ENCODE assay signal across 26 mouse cellular contexts in the genomic region with DNA sequence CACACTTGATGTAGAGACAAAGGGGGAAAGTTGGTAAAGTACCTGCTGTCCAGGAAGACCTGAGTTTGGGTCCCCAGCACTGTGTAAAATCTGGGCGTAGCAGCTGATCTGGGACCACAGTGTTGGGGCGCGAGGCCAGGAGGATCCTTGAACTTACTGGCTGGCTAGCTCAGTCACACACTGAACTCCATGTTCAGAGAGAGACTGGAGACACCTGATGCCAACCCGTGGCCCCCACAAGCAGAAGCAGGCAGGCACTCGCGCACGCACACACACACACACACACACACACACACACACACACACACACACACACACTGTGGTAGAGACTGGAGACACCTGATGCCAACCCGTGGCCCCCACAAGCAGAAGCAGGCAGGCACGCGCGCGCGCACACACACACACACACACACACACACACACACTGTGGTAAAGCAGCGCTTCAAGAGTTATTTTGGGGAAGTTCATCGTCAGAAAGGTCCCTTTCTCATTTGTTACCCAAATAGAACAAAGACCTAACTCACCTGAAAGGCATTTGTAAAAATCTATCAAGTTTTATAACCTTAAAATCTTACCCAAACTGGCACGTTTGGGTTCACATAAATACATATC. TPM values are rescaled to one million over a fixed set of nuclear protein-coding genes. Genes with fewer than 3 reads are reported as not detected.
A peak's percentile ranks its signal among the peaks of the same experiment; 100 is the strongest.
DNase-seq lines count a peak whose midpoint lies in the region; ATAC-seq and TF ChIP-seq lines count a peak whose summit lies in the region.
"Had no signal": no experiment of that assay in that cellular context is flagged by ENCODE, and none has a peak within 500 bp of the region (broad histone marks: within the 10 kb centered on the region; RNA-seq: fewer than 3 reads in every experiment).

No protein-coding gene starts in this region.

- no peak for TF ChIP-seq CTCF in liver, adult 2 months (IDR thresholded peaks at IDR 0.05; ENCODE audit: low read depth, low read length)
- no peak for TF ChIP-seq CTCF in thymus, adult 2 months (IDR thresholded peaks at IDR 0.05; ENCODE audit: borderline replicate concordance, control insufficient read depth, extremely low read depth, insufficient read depth, low read length, poor library complexity)

- no peak for TF ChIP-seq POLR2A in liver, adult 2 months (IDR thresholded peaks at IDR 0.05; ENCODE audit: extremely low read depth, insufficient read depth, low read length)
- TF ChIP-seq POLR2A in thymus, adult 2 months (IDR thresholded peaks at IDR 0.05; ENCODE audit: control insufficient read depth, extremely low read depth, insufficient read depth, low read length, poor library complexity), result no peak

- no peaks in the 10 kb centered on the region for H3K36me3 ChIP-seq in liver, adult 2 months (ENCODE audit: control insufficient read depth, insufficient read depth, low read length)
- H3K36me3 ChIP-seq in liver, embryonic 12.5 days, result peaks cover 37% of the 10 kb centered on the region
- no peaks in the 10 kb centered on the region; the same call in 1 of the 2 replicates for H3K36me3 ChIP-seq in thymus, adult 2 months (ENCODE audit: control insufficient read depth, insufficient read depth, low read length)

- H3K79me2 ChIP-seq in liver, adult 2 months (ENCODE audit: control insufficient read depth, insufficient read depth, low read length), result no peaks in the 10 kb centered on the region

- H3K4me1 ChIP-seq in liver, adult 2 months (ENCODE audit: control insufficient read depth, insufficient read depth, low read length), result peaks cover 8% of the 10 kb centered on the region; the same call in 1 of the 2 replicates
- peaks cover 54% of the 10 kb centered on the region for H3K4me1 ChIP-seq in liver, embryonic 12.5 days
- H3K4me1 ChIP-seq in thymus, adult 2 months (replicated peaks; ENCODE audit: control insufficient read depth, insufficient read depth, low read length), result peaks cover 13% of the 10 kb centered on the region

- WGBS in liver, adult 2 months, result 68% methylated on average over 16 of the region's 16 CpGs
- WGBS in liver, embryonic 12.5 days (ENCODE audit: insufficient replicate concordance), result 80% methylated on average over 16 of the region's 16 CpGs
- WGBS in thymus, adult 2 months, result 10% methylated on average over 16 of the region's 16 CpGs

- no peak for ATAC-seq in liver, embryonic 12.5 days
- ATAC-seq: activated CD4-positive, CD25-positive, alpha-beta regulatory T cell, adult 4 months; Patski had no signal

- 0 out of 2 replicates have a peak overlapping the region, but pooled peaks have one; percentile 16 for H3K4me3 ChIP-seq in liver, adult 2 months (ENCODE audit: insufficient read depth, low read depth, low read length)
- no peak overlapping the region for H3K4me3 ChIP-seq in liver, embryonic 12.5 days
- no peak overlapping the region for H3K4me3 ChIP-seq in thymus, adult 2 months (ENCODE audit: control insufficient read depth, insufficient read depth, low read length)

- no peaks in the 10 kb centered on the region for H3K9me3 ChIP-seq in liver, embryonic 12.5 days (replicated peaks)

- H3K4me2 ChIP-seq in liver, embryonic 12.5 days, result no peak overlapping the region
- H3K4me2 ChIP-seq: hindbrain, embryonic 14.5 days; liver, embryonic 11.5 days had no signal

- intact Hi-C loops in heart, postnatal 25 days (cut with DNase I), result no loop called here

- H3K9ac ChIP-seq in liver, adult 2 months (ENCODE audit: low read depth, low read length), result peak overlapping the region; percentile 36
- no peak overlapping the region for H3K9ac ChIP-seq in liver, embryonic 12.5 days
- H3K9ac ChIP-seq: hindbrain, embryonic 14.5 days had no signal

- H3K27ac ChIP-seq in liver, adult 2 months (replicated peaks; ENCODE audit: insufficient read depth, low read depth, low read length), result peak overlapping the region; percentile 70
- no peak overlapping the region; the same call in 1 of the 2 replicates for H3K27ac ChIP-seq in liver, embryonic 12.5 days
- H3K27ac ChIP-seq in thymus, adult 2 months (ENCODE audit: control insufficient read depth, insufficient read depth, low read length), result no peak overlapping the region
- H3K27ac ChIP-seq: hindbrain, embryonic 14.5 days; stomach, postnatal 0 days had no signal

- peak; percentile 55 for DNase-seq in liver, adult 2 months (ENCODE audit: extremely low read depth, low read depth, low spot score)
- DNase-seq in thymus, adult 2 months, result peak; percentile 10
- DNase-seq in thymus, adult 18-20 months, result no peak
- peak; percentile 58 for DNase-seq in thymus, postnatal 0 days (ENCODE audit: low spot score)
- no peak for DNase-seq in heart, postnatal 25 days (ENCODE audit: low spot score)
- DNase-seq in testis, postnatal 10 days (ENCODE audit: low spot score), result no peak
- no peak for DNase-seq in adrenal gland, adult 18-20 months (ENCODE audit: low spot score in 2 of 2)
- DNase-seq: cerebellum, adult 18-20 months; left cerebral cortex, postnatal 4 days; midbrain, embryonic 14.5 days; right cerebral cortex, adult 18-20 months had no signal

- H3K27me3 ChIP-seq in liver, adult 2 months (ENCODE audit: control insufficient read depth, insufficient read depth, low read length), result no peaks in the 10 kb centered on the region
- no peaks in the 10 kb centered on the region for H3K27me3 ChIP-seq in liver, embryonic 12.5 days (replicated peaks)
- no peaks in the 10 kb centered on the region for H3K27me3 ChIP-seq in thymus, adult 2 months (ENCODE audit: control insufficient read depth, insufficient read depth, low read length)
- H3K27me3 ChIP-seq: Patski had no signal

RNA-seq across cellular contexts. Expression of gene Higd1c, which starts 24.0 kb away (rescaled TPM):
- total RNA-seq in liver, adult 2 months (2014; rRNA removed), result not detected in 2 replicates
- not detected in 2 replicates for polyA plus RNA-seq in liver, adult 2 months (2012; rRNA removed)
- not detected in 2 replicates for polyA plus RNA-seq in liver, embryonic 12.5 days (2016; fragmentation: Nextera tagmentation; extraction: Ambion mirVana)
- polyA plus RNA-seq in thymus, adult 2 months (2012; rRNA removed), result not detected in 2 replicates
- not detected in 2 replicates for polyA plus RNA-seq in thymus, postnatal 0 days (2015; fragmentation: Nextera tagmentation; extraction: Ambion mirVana)
- not detected for total RNA-seq in heart, postnatal 25 days (2021)
- not detected for total RNA-seq in adrenal gland, adult 18-20 months (2021)
- total RNA-seq: gastrocnemius, adult 8-10 months; heart, adult 8-10 months; layer of hippocampus, adult 18-20 months; left cerebral cortex, postnatal 4 days had no signal
- polyA plus RNA-seq: activated CD4-positive, CD25-positive, alpha-beta regulatory T cell, adult 4 months; embryonic facial prominence, embryonic 14.5 days; heart, postnatal 0 days; hindbrain, embryonic 14.5 days; intestine, embryonic 16.5 days; liver, embryonic 11.5 days; midbrain, embryonic 14.5 days; neural tube, embryonic 11.5 days; Patski; small intestine, adult 2 months; stomach, postnatal 0 days had no signal

RNA-seq across cellular contexts. Expression of gene Gm5475, which starts 33.6 kb away (rescaled TPM):
- total RNA-seq in liver, adult 2 months (2014; rRNA removed), result not detected in 2 replicates
- not detected in 2 replicates for polyA plus RNA-seq in liver, adult 2 months (2012; rRNA removed)
- polyA plus RNA-seq in liver, embryonic 12.5 days (2016; fragmentation: Nextera tagmentation; extraction: Ambion mirVana), result 0.06 and 0.08 TPM in 2 replicates
- 0.04 and 0.05 TPM in 2 replicates for polyA plus RNA-seq in thymus, adult 2 months (2012; rRNA removed)
- polyA plus RNA-seq in thymus, postnatal 0 days (2015; fragmentation: Nextera tagmentation; extraction: Ambion mirVana), result 0.16 and 0.18 TPM in 2 replicates
- total RNA-seq in heart, postnatal 25 days (2021), result not detected
- not detected for total RNA-seq in adrenal gland, adult 18-20 months (2021)
- total RNA-seq: adrenal gland, postnatal 25 days; heart, adult 8-10 months; layer of hippocampus, adult 18-20 months; left cerebral cortex, postnatal 4 days had no signal
- polyA plus RNA-seq: embryonic facial prominence, embryonic 14.5 days; midbrain, embryonic 14.5 days had no signal

RNA-seq across cellular contexts. Expression of gene Mettl7a2, which starts 35.3 kb away (rescaled TPM):
- total RNA-seq in liver, adult 2 months (2014; rRNA removed), result 0.13 TPM in 1 of 2 replicates, not detected in the other
- polyA plus RNA-seq in liver, adult 2 months (2012; rRNA removed), result 0.05 and 0.18 TPM in 2 replicates
- not detected in 2 replicates for polyA plus RNA-seq in liver, embryonic 12.5 days (2016; fragmentation: Nextera tagmentation; extraction: Ambion mirVana)
- polyA plus RNA-seq in thymus, adult 2 months (2012; rRNA removed), result not detected in 2 replicates
- polyA plus RNA-seq in thymus, postnatal 0 days (2015; fragmentation: Nextera tagmentation; extraction: Ambion mirVana), result not detected in 2 replicates
- total RNA-seq in heart, postnatal 25 days (2021), result 1 to 10 TPM; 1.1 to 1.2 TPM
- 1 to 10 TPM; 3.2 to 3.4 TPM for total RNA-seq in adrenal gland, adult 18-20 months (2021)
- polyA plus RNA-seq: activated CD4-positive, CD25-positive, alpha-beta regulatory T cell, adult 4 months; embryonic facial prominence, embryonic 14.5 days; heart, postnatal 0 days; hindbrain, embryonic 14.5 days; intestine, embryonic 16.5 days; liver, embryonic 11.5 days; midbrain, embryonic 14.5 days; small intestine, adult 2 months; stomach, postnatal 0 days had no signal

RNA-seq across cellular contexts. Expression of gene Methig1, which starts 35.4 kb away (rescaled TPM):
- total RNA-seq in liver, adult 2 months (2014; rRNA removed), result not detected in 2 replicates
- 0.15 TPM in 1 of 2 replicates, not detected in the other for polyA plus RNA-seq in liver, adult 2 months (2012; rRNA removed)
- polyA plus RNA-seq in liver, embryonic 12.5 days (2016; fragmentation: Nextera tagmentation; extraction: Ambion mirVana), result not detected in 2 replicates
- polyA plus RNA-seq in thymus, adult 2 months (2012; rRNA removed), result not detected in 2 replicates
- 0.18 TPM in 1 of 2 replicates, not detected in the other for polyA plus RNA-seq in thymus, postnatal 0 days (2015; fragmentation: Nextera tagmentation; extraction: Ambion mirVana)
- total RNA-seq in heart, postnatal 25 days (2021), result not detected
- total RNA-seq in adrenal gland, adult 18-20 months (2021), result under 1 TPM in 1 of 2 experiments, not detected in 1; 0.20 TPM
- total RNA-seq: layer of hippocampus, adult 18-20 months; left cerebral cortex, postnatal 4 days had no signal
- polyA plus RNA-seq: activated CD4-positive, CD25-positive, alpha-beta regulatory T cell, adult 4 months; embryonic facial prominence, embryonic 14.5 days; heart, postnatal 0 days; intestine, embryonic 16.5 days; liver, embryonic 11.5 days; midbrain, embryonic 14.5 days; neural tube, embryonic 11.5 days; small intestine, adult 2 months; stomach, postnatal 0 days had no signal

RNA-seq across cellular contexts. Expression of gene Slc11a2, which starts 36.5 kb away (rescaled TPM):
- 14.5 and 22.3 TPM in 2 replicates for total RNA-seq in liver, adult 2 months (2014; rRNA removed)
- 23.2 and 25.2 TPM in 2 replicates for polyA plus RNA-seq in liver, adult 2 months (2012; rRNA removed)
- 56.5 and 59.7 TPM in 2 replicates for polyA plus RNA-seq in liver, embryonic 12.5 days (2016; fragmentation: Nextera tagmentation; extraction: Ambion mirVana)
- 46.4 and 54.1 TPM in 2 replicates for polyA plus RNA-seq in thymus, adult 2 months (2012; rRNA removed)
- 23.8 and 27.3 TPM in 2 replicates for polyA plus RNA-seq in thymus, postnatal 0 days (2015; fragmentation: Nextera tagmentation; extraction: Ambion mirVana)
- total RNA-seq in heart, postnatal 25 days (2021), result 10 to 100 TPM; 52.6 to 56.9 TPM
- total RNA-seq in adrenal gland, adult 18-20 months (2021), result 100 to 1,000 TPM; 110 to 132 TPM

Comparison
In these comparisons a context has a peak if more than half of its experiments do, and no peak if none do; other contexts are left out.
1. DNase-seq: peak in liver, adult 2 months (single experiment), thymus, adult 2 months (single experiment) and thymus, postnatal 0 days (single experiment); none in thymus, adult 18-20 months (0 of 2), heart, postnatal 25 days (single experiment), testis, postnatal 10 days (single experiment) and adrenal gland, adult 18-20 months (0 of 2).